Mouse (Mus musculus): ENCODE data around the gene Pawr. TPM values are rescaled to one million over a fixed set of nuclear protein-coding genes. Genes with fewer than 3 reads are reported as not detected.

Pawr gene
- polyA plus RNA-seq, 1 experiment from 2014 or later, result 3.8 TPM

- Histone ChIP-seq H3K36me3 (no peaks in the 10 kb centered on the region), H3K27me3 (no peaks in the 10 kb centered on the region), H3K9ac (no peak overlapping the region), H3K4me1 (replicated peaks) (peaks cover 4% of the 10 kb centered on the region; the same call in 1 of the 2 replicates), H3K9me3 (no peaks in the 10 kb centered on the region), H3K27ac (replicated peaks) (no peak overlapping the region), H3K4me3 (no peak overlapping the region), H3K4me2 (no peak overlapping the region)
- no peak for ATAC-seq (ENCODE audit: low FRiP score, low read depth)
- WGBS, result 95% methylated on average over 8 of the region's 8 CpGs
Measured at GRCm38 (mm10) chr10:108451516-108451915, 119.6 kb downstream of the Pawr start.

- Histone ChIP-seq H3K9ac (no peak overlapping the region), H3K4me2 (no peak overlapping the region), H3K4me1 (replicated peaks) (no peaks in the 10 kb centered on the region), H3K4me3 (no peak overlapping the region), H3K27me3 (no peaks in the 10 kb centered on the region), H3K9me3 (no peaks in the 10 kb centered on the region), H3K36me3 (no peaks in the 10 kb centered on the region), H3K27ac (replicated peaks) (no peak overlapping the region)
- WGBS, result 88% methylated on average over 9 of the region's 9 CpGs
- ATAC-seq (ENCODE audit: low FRiP score, low read depth), result no peak
Measured at GRCm38 (mm10) chr10:108452421-108452820, 120.5 kb downstream of the Pawr start.

DNA sequence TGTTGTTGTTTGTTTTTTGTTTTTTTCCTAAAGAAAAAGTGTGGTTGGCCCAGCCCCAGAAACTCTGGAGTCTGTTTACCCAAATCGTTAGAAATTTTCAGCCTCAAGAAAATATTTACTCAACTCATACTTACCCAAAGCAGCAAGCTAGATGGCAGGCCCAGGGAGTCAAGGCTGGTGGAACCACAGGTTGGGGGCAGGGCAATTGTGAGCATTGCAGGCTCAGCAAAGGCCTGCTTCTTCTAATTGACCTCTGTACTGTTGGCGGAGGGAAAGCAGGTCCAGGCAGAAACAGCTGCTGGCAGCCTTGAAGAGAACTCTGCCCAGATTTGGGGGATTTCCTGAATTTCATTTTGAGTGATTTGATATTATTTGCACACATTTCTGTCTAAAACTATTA lies 121.6 kb downstream of the Pawr start:
- Histone ChIP-seq H3K27ac (replicated peaks) (no peak overlapping the region), H3K9ac (no peak overlapping the region), H3K36me3 (no peaks in the 10 kb centered on the region), H3K27me3 (no peaks in the 10 kb centered on the region), H3K4me2 (no peak overlapping the region), H3K4me1 (replicated peaks) (no peaks in the 10 kb centered on the region), H3K4me3 (no peak overlapping the region), H3K9me3 (no peaks in the 10 kb centered on the region)
- no peak for ATAC-seq (ENCODE audit: low FRiP score, low read depth)
- 71% methylated on average over 2 of the region's 2 CpGs for WGBS

DNA sequence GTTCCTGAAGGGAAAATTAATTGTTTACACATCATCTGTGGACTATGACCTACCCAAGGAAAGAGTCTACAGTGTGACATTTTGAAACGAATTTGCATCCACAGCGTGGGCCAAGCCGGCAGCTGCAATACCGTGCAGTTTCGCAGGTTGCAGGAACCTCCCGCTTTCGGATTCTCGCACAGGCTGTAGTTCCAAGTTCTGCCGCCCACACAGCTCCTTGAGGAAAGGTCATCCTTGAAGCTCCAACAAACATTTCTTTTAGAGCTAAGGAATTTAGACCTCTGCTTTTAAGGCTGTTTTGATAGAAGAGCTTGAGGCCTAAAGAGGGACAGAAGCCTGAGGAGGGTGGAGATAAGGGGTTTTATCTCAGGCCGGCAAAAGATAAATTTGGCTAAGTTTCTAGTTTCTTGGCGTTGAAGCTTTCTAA lies 122.8 kb downstream of the Pawr start:
- no peak overlapping the region for H3K27ac ChIP-seq (replicated peaks)
- no peaks in the 10 kb centered on the region for H3K4me1 ChIP-seq (replicated peaks)
- no peak overlapping the region for H3K4me2 ChIP-seq
- no peak overlapping the region for H3K4me3 ChIP-seq
- WGBS, result 88% methylated on average over 11 of the region's 11 CpGs
- no peak for ATAC-seq (ENCODE audit: low FRiP score, low read depth)
- H3K9me3 ChIP-seq, result no peaks in the 10 kb centered on the region
- H3K27me3 ChIP-seq, result no peaks in the 10 kb centered on the region
- no peak overlapping the region for H3K9ac ChIP-seq
- no peaks in the 10 kb centered on the region for H3K36me3 ChIP-seq

DNA sequence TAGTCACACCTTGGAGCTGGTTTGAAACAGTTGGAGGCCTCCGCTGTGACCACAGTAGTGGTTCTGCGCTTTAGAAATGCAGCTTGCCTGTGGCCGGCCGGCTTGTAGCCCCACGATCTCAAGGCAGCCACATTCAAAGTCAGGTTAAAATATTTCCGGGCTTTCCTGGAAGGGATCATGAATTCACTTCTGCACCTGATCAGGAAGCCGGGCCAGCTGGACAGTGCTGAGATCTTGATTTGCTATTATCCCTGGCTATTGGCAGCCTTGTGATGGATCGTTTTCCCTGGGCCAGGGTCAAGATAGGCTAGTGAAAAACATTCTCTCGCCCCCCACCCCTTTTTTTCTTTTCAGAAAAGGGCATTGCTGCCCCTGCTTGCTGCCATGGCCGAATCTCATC lies 123.3 kb downstream of the Pawr start:
- no peak for ATAC-seq (ENCODE audit: low FRiP score, low read depth)

GRCm38 (mm10) chr10:108455883-108456282 lies 124.0 kb downstream of the Pawr start:
- no peaks in the 10 kb centered on the region for H3K9me3 ChIP-seq
- H3K9ac ChIP-seq, result no peak overlapping the region
- no peak; the same call in 1 of the 2 replicates for ATAC-seq (ENCODE audit: low FRiP score, low read depth)
- no peaks in the 10 kb centered on the region for H3K4me1 ChIP-seq (replicated peaks)
- H3K4me3 ChIP-seq, result no peak overlapping the region
- WGBS, result 83% methylated on average over 2 of the region's 2 CpGs
- H3K27me3 ChIP-seq, result no peaks in the 10 kb centered on the region
- H3K27ac ChIP-seq (replicated peaks), result no peak overlapping the region
- H3K4me2 ChIP-seq, result no peak overlapping the region
- no peaks in the 10 kb centered on the region for H3K36me3 ChIP-seq

More for the DNA sequence above, 123.3 kb downstream of the Pawr start:
- Histone ChIP-seq H3K27me3 (no peaks in the 10 kb centered on the region), H3K4me3 (no peak overlapping the region), H3K4me1 (replicated peaks) (no peaks in the 10 kb centered on the region), H3K36me3 (no peaks in the 10 kb centered on the region), H3K9me3 (no peaks in the 10 kb centered on the region), H3K4me2 (no peak overlapping the region), H3K9ac (no peak overlapping the region), H3K27ac (replicated peaks) (no peak overlapping the region)
- 73% methylated on average over 10 of the region's 10 CpGs for WGBS

GRCm38 (mm10) chr10:108457054-108457453 lies 125.1 kb downstream of the Pawr start:
- 100% methylated on average over 2 of the region's 2 CpGs for WGBS

DNA sequence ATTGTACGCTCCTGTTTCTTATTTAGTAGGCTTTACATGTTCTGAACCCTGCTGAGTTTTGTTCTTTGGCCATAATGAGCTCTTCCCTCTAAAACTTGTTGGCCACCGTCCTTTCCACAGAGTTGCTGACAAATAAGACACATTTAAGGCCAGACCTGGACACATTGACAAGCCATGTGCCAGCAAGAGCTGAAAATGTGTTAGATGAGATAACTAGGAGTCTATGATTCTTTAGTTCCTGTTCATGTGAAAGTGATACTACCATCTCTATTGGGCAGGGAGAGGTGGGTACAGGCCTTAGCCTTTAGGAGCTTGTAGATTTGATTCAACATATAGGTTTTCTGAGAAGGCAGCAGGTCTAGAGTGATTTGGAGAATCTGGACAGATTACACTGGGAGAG lies 129.9 kb downstream of the Pawr start:
- no peak overlapping the region for H3K27ac ChIP-seq (replicated peaks)
- no peak overlapping the region for H3K9ac ChIP-seq
- no peak overlapping the region for H3K4me3 ChIP-seq
- no peaks in the 10 kb centered on the region for H3K36me3 ChIP-seq
- H3K4me2 ChIP-seq, result no peak overlapping the region
- H3K9me3 ChIP-seq, result no peaks in the 10 kb centered on the region
- ATAC-seq (ENCODE audit: low FRiP score, low read depth), result no peak
- H3K4me1 ChIP-seq (replicated peaks), result no peaks in the 10 kb centered on the region
- no peaks in the 10 kb centered on the region for H3K27me3 ChIP-seq
- 68% methylated on average over 2 of the region's 2 CpGs for WGBS

More at GRCm38 (mm10) chr10:108457054-108457453, 125.1 kb downstream of the Pawr start:
- ATAC-seq (ENCODE audit: low FRiP score, low read depth), result no peak
- no peaks in the 10 kb centered on the region for H3K4me1 ChIP-seq (replicated peaks)
- H3K4me2 ChIP-seq, result no peak overlapping the region
- no peak overlapping the region for H3K4me3 ChIP-seq
- no peaks in the 10 kb centered on the region for H3K27me3 ChIP-seq
- H3K27ac ChIP-seq (replicated peaks), result no peak overlapping the region
- no peaks in the 10 kb centered on the region for H3K9me3 ChIP-seq
- H3K9ac ChIP-seq, result no peak overlapping the region
- no peaks in the 10 kb centered on the region for H3K36me3 ChIP-seq

Small RNA genes within 50 kb of the gene (microRNA-seq; reads per million reads assigned to microRNA genes)
- gene Gm25591, result not detected

Other genes starting within 250 kb of the Pawr start
- 71.0 and 72.3 TPM in 2 replicates for gene Ppp1r12a, start 169.9 kb upstream of the Pawr start, polyA plus RNA-seq (2015; fragmentation: Nextera tagmentation; extraction: Ambion mirVana)